Mouse (Mus musculus) stomach, embryonic 15.5 days (tissue): Measurements from ENCODE around the gene Rbl1. TPM values are rescaled to one million over a fixed set of nuclear protein-coding genes. Genes with fewer than 3 reads are reported as not detected.

ENCODE experiments used
- ATAC-seq: fragments of 200-750 bp; cut with Nextera tagmentation; 2 replicates; pipeline ENCODE4 v1.8.0; 2017; ENCODE audit warnings: low read depth, moderate number of reproducible peaks, moderate TSS enrichment; ENCODE audit not compliant: insufficient read depth, low FRiP score
- H3K27ac ChIP-seq: fragments of 300-500 bp; sonication (generic); 2 replicates; pipeline ENCODE4 v1.5.1; 2015; ENCODE audit warnings: mild to moderate bottlenecking, inconsistent platforms
- H3K27me3 ChIP-seq: fragments of 300-500 bp; sonication (generic); replicated peaks from 2 replicates; pipeline ENCODE4 v1.6.1; 2015; ENCODE audit warnings: inconsistent platforms
- H3K36me3 ChIP-seq: fragments of 300-500 bp; sonication (generic); 2 replicates; pipeline ENCODE4 v1.6.1; 2015; ENCODE audit warnings: inconsistent platforms
- H3K4me1 ChIP-seq: fragments of 300-500 bp; sonication (generic); 2 replicates; pipeline ENCODE4 v1.6.1; 2015; ENCODE audit warnings: inconsistent platforms
- H3K4me2 ChIP-seq: fragments of 300-500 bp; sonication (generic); 2 replicates; pipeline ENCODE4 v1.6.1; 2015; ENCODE audit warnings: mild to moderate bottlenecking, inconsistent platforms
- H3K4me3 ChIP-seq: fragments of 300-500 bp; sonication (generic); replicated peaks from 2 replicates; pipeline ENCODE4 v1.5.1; 2015; ENCODE audit warnings: inconsistent platforms
- H3K9ac ChIP-seq: fragments of 300-500 bp; sonication (generic); 2 replicates; pipeline ENCODE4 v1.6.1; 2015; ENCODE audit warnings: inconsistent platforms
- H3K9me3 ChIP-seq: fragments of 300-500 bp; sonication (generic); 2 replicates; pipeline ENCODE4 v1.6.1; 2016; ENCODE audit warnings: inconsistent platforms
- WGBS: fragments of 180-500 bp; shearing (Covaris S2); methylation state at CpG from one replicate; pipeline ENCODE4 v1.1.7; 2015; 5-methylcytosine and 5-hydroxymethylcytosine counted together
- polyA plus RNA-seq: library from polyadenylated mRNA; unstranded; fragments of >200 nt; fragmentation: Nextera tagmentation; extraction: Ambion mirVana; gene quantifications from 2 replicates; pipeline ENCODE4 v1.2.1, GENCODE M21; 2015

Gene Rbl1
- polyA plus RNA-seq, 1 experiment from 2014 or later = 22.3 TPM

GRCm38 (mm10) chr2:157129601-157130164, 74.7 kb downstream of the Rbl1 start:
- no peaks in the 10 kb centered on the region for H3K9me3 ChIP-seq
- ATAC-seq = no peak
- H3K4me1 ChIP-seq = peaks cover 11% of the 10 kb centered on the region; the same call in 1 of the 2 replicates
- peak overlapping the region; percentile 31; the same call in 1 of the 2 replicates for H3K27ac ChIP-seq
- H3K4me3 ChIP-seq = no peak overlapping the region; the same call in 1 of the 2 replicates
- H3K9ac ChIP-seq = no peak overlapping the region
- peak overlapping the region; percentile 25; the same call in 1 of the 2 replicates for H3K4me2 ChIP-seq
- 67% methylated on average over 11 of the region's 11 CpGs for WGBS
- no peaks in the 10 kb centered on the region for H3K27me3 ChIP-seq
- peaks cover 4% of the 10 kb centered on the region; the same call in 1 of the 2 replicates for H3K36me3 ChIP-seq

- no peak for ATAC-seq
- peaks cover 11% of the 10 kb centered on the region; the same call in 1 of the 2 replicates for H3K4me1 ChIP-seq
- no peak overlapping the region for H3K27ac ChIP-seq
- peak overlapping the region; percentile 25; the same call in 1 of the 2 replicates for H3K4me2 ChIP-seq
- H3K9ac ChIP-seq = no peak overlapping the region
- WGBS = 54% methylated on average over 4 of the region's 4 CpGs
- no peaks in the 10 kb centered on the region for H3K27me3 ChIP-seq
- no peaks in the 10 kb centered on the region for H3K9me3 ChIP-seq
- no peak overlapping the region for H3K4me3 ChIP-seq
- H3K36me3 ChIP-seq = peaks cover 4% of the 10 kb centered on the region; the same call in 1 of the 2 replicates
These were observed 75.2 kb downstream of the Rbl1 start for GRCm38 (mm10) chr2:157129096-157129495.

GRCm38 (mm10) chr2:157128072-157128471, 76.3 kb downstream of the Rbl1 start:
- no peak overlapping the region for H3K4me3 ChIP-seq
- no peaks in the 10 kb centered on the region for H3K9me3 ChIP-seq
- ATAC-seq = no peak
- H3K4me1 ChIP-seq = 0 out of 2 replicates have a peak, but pooled peaks cover 7% of the 10 kb centered on the region
- H3K27ac ChIP-seq = no peak overlapping the region
- H3K9ac ChIP-seq = no peak overlapping the region
- 49% methylated on average over 4 of the region's 4 CpGs for whole genome bisulfite sequencing
- H3K4me2 ChIP-seq = no peak overlapping the region
- H3K36me3 ChIP-seq = peaks cover 4% of the 10 kb centered on the region; the same call in 1 of the 2 replicates
- no peaks in the 10 kb centered on the region for H3K27me3 ChIP-seq

- Histone ChIP-seq H3K9me3 (no peaks in the 10 kb centered on the region), H3K27ac (no peak overlapping the region), H3K4me2 (no peak overlapping the region), H3K4me3 (no peak overlapping the region), H3K9ac (no peak overlapping the region), H3K4me1 (0 out of 2 replicates have a peak, but pooled peaks cover 7% of the 10 kb centered on the region), H3K27me3 (no peaks in the 10 kb centered on the region), H3K36me3 (peaks cover 4% of the 10 kb centered on the region; the same call in 1 of the 2 replicates)
- WGBS = 38% methylated on average over 3 of the region's 3 CpGs
- no peak for ATAC-seq
These were observed 77.0 kb downstream of the Rbl1 start for GRCm38 (mm10) chr2:157127370-157127769.

GRCm38 (mm10) chr2:157125246-157125645, 79.1 kb downstream of the Rbl1 start:
- Histone ChIP-seq H3K27ac (no peak overlapping the region), H3K9ac (no peak overlapping the region), H3K27me3 (no peaks in the 10 kb centered on the region), H3K4me3 (no peak overlapping the region), H3K4me2 (no peak overlapping the region), H3K36me3 (peaks cover 4% of the 10 kb centered on the region; the same call in 1 of the 2 replicates), H3K9me3 (no peaks in the 10 kb centered on the region), H3K4me1 (0 out of 2 replicates have a peak, but pooled peaks cover 7% of the 10 kb centered on the region)
- 79% methylated on average over 3 of the region's 3 CpGs for WGBS
- no peak for ATAC-seq

DNA sequence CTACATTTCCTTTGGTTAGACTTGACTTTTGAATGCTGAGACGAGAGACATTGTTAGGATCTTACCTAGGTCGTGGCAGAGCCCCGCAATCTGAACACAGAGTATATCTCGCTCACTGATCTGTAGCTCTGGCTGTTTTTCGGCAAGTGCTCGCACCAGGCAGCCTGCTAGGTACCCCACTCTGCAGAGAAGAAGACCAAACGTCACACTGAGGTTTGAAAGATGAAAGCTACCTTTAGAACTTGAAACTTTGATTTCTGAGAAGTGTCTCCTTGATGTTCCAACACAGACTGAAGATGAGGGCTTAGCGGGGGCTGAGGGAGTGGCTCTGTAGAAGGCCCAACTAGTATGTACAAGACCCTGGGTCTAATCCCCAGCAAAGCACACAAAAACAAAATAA, 82.6 kb downstream of the Rbl1 start:
- Histone ChIP-seq H3K27me3 (no peaks in the 10 kb centered on the region), H3K9me3 (no peaks in the 10 kb centered on the region), H3K4me2 (no peak overlapping the region), H3K36me3 (peaks cover 2% of the 10 kb centered on the region; the same call in 1 of the 2 replicates), H3K9ac (no peak overlapping the region), H3K4me1 (no peaks in the 10 kb centered on the region), H3K27ac (no peak overlapping the region), H3K4me3 (no peak overlapping the region)
- no peak for ATAC-seq
- WGBS = 92% methylated on average over 8 of the region's 8 CpGs

DNA sequence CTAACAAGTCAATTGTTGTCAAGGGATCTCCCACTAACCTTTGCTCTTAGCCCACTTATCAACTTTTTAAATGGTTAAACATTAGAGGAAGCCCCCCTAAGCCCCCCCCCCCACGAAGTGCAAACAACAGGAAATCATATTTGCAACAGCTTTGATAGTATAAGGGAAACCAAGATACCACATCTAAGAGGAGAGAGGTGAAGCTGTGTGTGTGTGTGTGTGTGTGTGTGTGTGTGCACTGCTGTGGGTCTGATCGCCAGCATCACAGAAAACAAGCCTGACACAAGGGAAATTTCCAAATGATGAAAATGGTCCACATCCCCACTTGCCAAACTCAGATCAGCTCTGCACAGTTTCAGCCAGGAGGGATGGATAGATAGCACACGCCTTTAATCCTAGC, 85.3 kb downstream of the Rbl1 start:
- ATAC-seq = peak; percentile 67; the same call in 1 of the 2 replicates
- Histone ChIP-seq H3K36me3 (peaks cover 3% of the 10 kb centered on the region; the same call in 1 of the 2 replicates), H3K4me2 (no peak overlapping the region), H3K4me1 (no peaks in the 10 kb centered on the region), H3K27ac (peak overlapping the region; percentile 41; the same call in 1 of the 2 replicates), H3K27me3 (no peaks in the 10 kb centered on the region), H3K9me3 (no peaks in the 10 kb centered on the region), H3K9ac (no peak overlapping the region), H3K4me3 (no peak overlapping the region)
- 63% methylated on average over 3 of the region's 3 CpGs for WGBS

- no peaks in the 10 kb centered on the region for H3K4me1 ChIP-seq
- H3K4me3 ChIP-seq = no peak overlapping the region
- 78% methylated on average over 4 of the region's 4 CpGs for WGBS
- H3K9me3 ChIP-seq = no peaks in the 10 kb centered on the region
- H3K27me3 ChIP-seq = no peaks in the 10 kb centered on the region
- peak; percentile 81; the same call in 1 of the 2 replicates for ATAC-seq
- peak overlapping the region; percentile 44; the same call in 1 of the 2 replicates for H3K27ac ChIP-seq
- no peak overlapping the region for H3K4me2 ChIP-seq
- H3K9ac ChIP-seq = no peak overlapping the region
- peaks cover 5% of the 10 kb centered on the region; the same call in 1 of the 2 replicates for H3K36me3 ChIP-seq
These were observed 85.8 kb downstream of the Rbl1 start for GRCm38 (mm10) chr2:157118556-157118955.

DNA sequence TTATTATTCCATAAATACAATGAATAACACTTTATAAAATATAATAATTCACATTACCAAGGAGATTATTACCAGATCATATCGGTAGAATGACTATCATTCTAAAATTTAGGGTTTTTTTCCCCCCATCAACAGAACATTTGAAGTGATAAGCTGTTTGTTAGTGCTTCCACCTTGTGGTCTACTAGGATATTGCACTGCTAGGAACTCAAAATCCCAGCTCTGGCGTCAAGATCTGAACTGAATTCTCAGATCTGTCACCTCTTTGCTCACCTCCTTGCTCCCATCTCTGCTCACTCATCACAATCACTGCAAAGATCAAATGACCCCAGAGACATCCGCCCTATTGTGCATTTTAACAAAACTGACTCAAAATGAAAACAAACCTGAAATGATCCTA, 87.4 kb downstream of the Rbl1 start:
- H3K27me3 ChIP-seq = no peaks in the 10 kb centered on the region
- no peaks in the 10 kb centered on the region for H3K9me3 ChIP-seq
- H3K4me3 ChIP-seq = no peak overlapping the region
- ATAC-seq = no peak
- H3K4me2 ChIP-seq = no peak overlapping the region
- H3K36me3 ChIP-seq = 0 out of 2 replicates have a peak, but pooled peaks cover 11% of the 10 kb centered on the region
- no peaks in the 10 kb centered on the region for H3K4me1 ChIP-seq
- no peak overlapping the region for H3K9ac ChIP-seq
- 20% methylated on average over 3 of the region's 3 CpGs for WGBS
- no peak overlapping the region for H3K27ac ChIP-seq

DNA sequence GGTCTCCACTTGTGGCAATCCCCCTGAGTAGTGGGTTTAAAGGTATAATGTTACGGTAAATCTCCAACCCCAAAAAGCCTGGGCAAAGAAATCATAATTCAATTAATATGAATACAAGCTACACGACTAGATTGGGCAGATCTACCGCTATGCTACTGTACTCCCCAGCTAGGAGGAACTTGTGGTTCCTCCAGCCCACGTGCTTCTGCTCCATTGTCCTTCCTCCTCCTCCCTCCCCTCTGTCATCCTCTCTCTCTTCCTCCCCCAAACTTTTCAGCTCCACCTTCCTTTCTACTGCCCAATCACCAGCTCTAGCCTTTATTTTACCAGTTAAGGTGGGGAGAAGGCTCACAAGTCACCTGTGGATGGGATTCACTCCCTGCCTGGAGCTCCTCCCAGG, 96.1 kb downstream of the Rbl1 start:
- Histone ChIP-seq H3K27ac (no peak overlapping the region), H3K4me2 (no peak overlapping the region), H3K4me1 (no peaks in the 10 kb centered on the region), H3K9me3 (no peaks in the 10 kb centered on the region), H3K27me3 (no peaks in the 10 kb centered on the region), H3K36me3 (peaks cover 16% of the 10 kb centered on the region; the same call in 1 of the 2 replicates), H3K4me3 (no peak overlapping the region), H3K9ac (no peak overlapping the region)
- WGBS = 86% methylated on average over 4 of the region's 4 CpGs
- no peak for ATAC-seq

DNA sequence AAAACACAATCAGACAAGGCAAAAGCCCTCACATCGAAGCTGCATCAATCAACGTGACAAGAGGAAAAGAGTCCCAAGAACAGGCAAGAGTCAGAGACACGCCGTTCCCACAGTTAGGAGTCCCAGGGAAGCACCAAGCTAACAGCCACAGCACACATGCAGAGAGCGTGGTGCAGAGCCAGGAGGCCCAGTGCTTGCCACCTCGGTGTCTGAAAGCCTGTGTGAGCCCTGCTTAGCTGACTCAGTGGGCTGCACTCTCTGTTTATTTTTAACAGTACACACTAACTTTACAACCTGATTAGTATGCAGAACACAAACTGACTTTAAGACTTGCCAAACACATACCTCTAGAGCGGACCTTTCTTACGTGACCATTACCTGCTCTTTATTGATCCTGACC, 99.9 kb downstream of the Rbl1 start:
- Histone ChIP-seq H3K9me3 (no peaks in the 10 kb centered on the region), H3K4me3 (no peak overlapping the region), H3K9ac (no peak overlapping the region), H3K36me3 (peaks cover 23% of the 10 kb centered on the region; the same call in 1 of the 2 replicates), H3K4me2 (no peak overlapping the region), H3K27ac (no peak overlapping the region), H3K4me1 (no peaks in the 10 kb centered on the region), H3K27me3 (no peaks in the 10 kb centered on the region)
- WGBS = 83% methylated on average over 8 of the region's 8 CpGs
- ATAC-seq = no peak

DNA sequence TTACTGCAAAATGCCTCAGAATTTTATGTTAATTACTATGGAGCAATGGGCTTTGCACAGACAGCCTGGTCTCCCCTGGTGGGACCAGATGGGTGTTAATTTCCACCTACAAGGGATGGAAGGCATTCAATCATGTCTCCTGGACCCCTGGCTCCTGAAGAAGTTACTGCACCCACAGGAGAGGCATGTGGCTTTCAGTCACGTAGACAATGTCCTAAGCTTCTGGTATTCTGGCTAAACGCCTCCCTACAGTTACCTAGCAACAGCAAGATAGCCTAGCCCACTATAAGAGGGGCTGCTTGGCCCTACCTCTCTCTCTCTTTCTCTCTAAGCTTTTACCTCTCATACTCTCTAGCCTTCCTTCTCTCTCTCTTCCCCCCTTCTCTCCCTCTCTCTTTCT, 102.1 kb downstream of the Rbl1 start:
- peaks cover 28% of the 10 kb centered on the region for H3K36me3 ChIP-seq
- no peak overlapping the region for H3K4me2 ChIP-seq
- H3K9ac ChIP-seq = no peak overlapping the region
- no peak overlapping the region for H3K4me3 ChIP-seq
- no peak overlapping the region for H3K27ac ChIP-seq
- H3K4me1 ChIP-seq = no peaks in the 10 kb centered on the region
- no peaks in the 10 kb centered on the region for H3K27me3 ChIP-seq
- WGBS = 71% methylated on average over 2 of the region's 2 CpGs
- no peak for ATAC-seq
- no peaks in the 10 kb centered on the region for H3K9me3 ChIP-seq
